Mouse (Mus musculus) cerebellum, postnatal 36 days (tissue): Measurements from ENCODE around the gene Igf1r.
A peak's percentile ranks its signal among the peaks of the same experiment; 100 is the strongest.

ENCODE experiments used
- DNase-seq, 2 experiments: peaks; one replicate each; pipeline ENCODE4 v3.0.0; 2021 to 2022; ENCODE audit warnings: mixed read lengths in 2 of 2

The Igf1r gene

GRCm38 (mm10) chr7:68189211-68189610 lies 236.6 kb downstream of the Igf1r start:
- no peak for DNase-seq

- no peak for DNase-seq
Observed at GRCm38 (mm10) chr7:68189691-68190456, 237.2 kb downstream of the Igf1r start.

GRCm38 (mm10) chr7:68193958-68194695 lies 241.5 kb downstream of the Igf1r start:
- no peak for DNase-seq

GRCm38 (mm10) chr7:68199609-68200008 lies 247.0 kb downstream of the Igf1r start:
- DNase-seq: no peak

- DNase-seq: no peak
Observed at GRCm38 (mm10) chr7:68205776-68206427, 253.3 kb downstream of the Igf1r start.

- DNase-seq: no peak
Observed at GRCm38 (mm10) chr7:68209039-68209438, 256.4 kb downstream of the Igf1r start.

- DNase-seq: no peak
Observed at GRCm38 (mm10) chr7:68210417-68210816, 257.8 kb downstream of the Igf1r start.

GRCm38 (mm10) chr7:68211883-68212282 lies 259.3 kb downstream of the Igf1r start:
- peak; percentile 49 to 50 for DNase-seq

GRCm38 (mm10) chr7:68213842-68214241 lies 261.2 kb downstream of the Igf1r start:
- DNase-seq: no peak

- no peak for DNase-seq
Observed at GRCm38 (mm10) chr7:68215522-68216070, 263.0 kb downstream of the Igf1r start.

GRCm38 (mm10) chr7:68218879-68219278 lies 266.3 kb downstream of the Igf1r start:
- no peak for DNase-seq

- no peak for DNase-seq
Observed at GRCm38 (mm10) chr7:68221677-68222230, 269.1 kb downstream of the Igf1r start.

GRCm38 (mm10) chr7:68223356-68223808 lies 270.8 kb downstream of the Igf1r start:
- DNase-seq: no peak

- DNase-seq: no peak
Observed at GRCm38 (mm10) chr7:68224006-68224405, 271.4 kb downstream of the Igf1r start.

GRCm38 (mm10) chr7:68225427-68226054 lies 272.9 kb downstream of the Igf1r start:
- peak; percentile 31 to 53 for DNase-seq

- DNase-seq: no peak
Observed at GRCm38 (mm10) chr7:68227021-68227420, 274.4 kb downstream of the Igf1r start.

GRCm38 (mm10) chr7:68227621-68228020 lies 275.0 kb downstream of the Igf1r start:
- no peak for DNase-seq

GRCm38 (mm10) chr7:68228491-68228890 lies 275.9 kb downstream of the Igf1r start:
- DNase-seq: no peak

GRCm38 (mm10) chr7:68230831-68231230 lies 278.2 kb downstream of the Igf1r start:
- DNase-seq: no peak

GRCm38 (mm10) chr7:68232521-68232920 lies 279.9 kb downstream of the Igf1r start:
- DNase-seq: no peak

GRCm38 (mm10) chr7:68233619-68234223 lies 281.1 kb downstream of the Igf1r start:
- no peak for DNase-seq

GRCm38 (mm10) chr7:68236817-68237216 lies 284.2 kb downstream of the Igf1r start:
- peak in 1 of 2 experiments; percentile 32 for DNase-seq
